Mouse (Mus musculus): Measurements from ENCODE around the gene Zfp536. TPM values are rescaled to one million over a fixed set of nuclear protein-coding genes. Genes with fewer than 3 reads are reported as not detected.

The Zfp536 gene
- total and polyA plus RNA-seq, 3 experiments, result not detected

DNA sequence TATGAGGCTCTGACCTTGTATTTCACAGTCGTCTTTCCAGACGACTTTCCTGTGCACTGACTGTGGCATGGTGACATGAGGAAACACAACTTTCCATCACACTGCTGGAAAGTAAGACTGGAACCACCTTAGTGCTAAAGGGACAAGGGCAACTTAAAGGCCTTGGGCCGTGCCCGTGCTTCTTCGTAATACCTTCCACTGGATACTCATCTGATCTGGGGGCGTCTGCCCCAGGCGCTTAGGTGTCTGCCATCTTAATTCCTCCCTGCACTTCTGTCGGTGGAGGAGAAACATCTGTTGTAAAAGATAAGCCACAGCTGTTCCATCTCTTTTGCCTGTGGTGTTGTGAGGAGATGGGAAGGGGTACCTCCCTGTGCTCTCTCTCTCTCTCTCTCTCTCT is 299.2 kb downstream of the Zfp536 start:
- no peaks in the 10 kb centered on the region for H3K27me3 ChIP-seq (replicated peaks)
- no peak overlapping the region for H3K27ac ChIP-seq (ENCODE audit: insufficient read depth, low read depth)
- no peaks in the 10 kb centered on the region for H3K79me2 ChIP-seq (replicated peaks; ENCODE audit: control insufficient read depth, extremely low read depth, insufficient read depth, poor library complexity, severe bottlenecking)
- H3K9me3 ChIP-seq (replicated peaks; ENCODE audit: low read length), result peaks cover 86% of the 10 kb centered on the region
- H3K9ac ChIP-seq (ENCODE audit: insufficient read depth, low read depth), result no peak overlapping the region
- no peak for DNase-seq (ENCODE audit: extremely low read depth)
- no peaks in the 10 kb centered on the region for H3K36me3 ChIP-seq (replicated peaks in 1 of 2; ENCODE audit: control insufficient read depth in 1 of 2, insufficient read depth in 1 of 2, low read length in 1 of 2)
- H3K4me3 ChIP-seq (replicated peaks in 1 of 3; ENCODE audit: low read depth in 2 of 3, low read length in 2 of 3, poor library complexity in 1 of 3), result no peak overlapping the region
- in situ Hi-C loops (cut with MboI; ENCODE audit: low pct_ligation_motif_present, low pct_unique_long_range_greater_than_20kb, low sequenced_read_pairs), result no loop called here
- dilution Hi-C loops (cut with MboI; ENCODE audit: extremely low pct_ligation_motif_present, extremely low pct_unique_long_range_greater_than_20kb, low sequenced_read_pairs), result no loop called here
- H3K4me2 ChIP-seq (ENCODE audit: insufficient read depth, low read depth, poor library complexity, severe bottlenecking), result no peak overlapping the region
- TF ChIP-seq TCF12 (IDR thresholded peaks at IDR 0.05; ENCODE audit: low read depth, low read length) (no peak), MXI1 (IDR thresholded peaks at IDR 0.05; ENCODE audit: low read depth, low read length) (no peak), ZNF384 (IDR thresholded peaks at IDR 0.05; ENCODE audit: low read depth, low read length) (no peak), USF2 (conservative IDR thresholded peaks at IDR 0.05; ENCODE audit: low read depth, low read length) (no peak), GABPA (IDR thresholded peaks at IDR 0.05; ENCODE audit: insufficient replicate concordance, low read depth, low read length) (no peak), NELFE (IDR thresholded peaks at IDR 0.05; ENCODE audit: low read depth, low read length) (no peak), POLR2A (IDR thresholded peaks at IDR 0.05; ENCODE audit: low read depth, low read length) (no peak), RAD21 (IDR thresholded peaks at IDR 0.05; ENCODE audit: low read depth, low read length) (no peak), MYC (IDR thresholded peaks at IDR 0.05; ENCODE audit: low read depth, low read length) (no peak), USF1 (IDR thresholded peaks at IDR 0.05; ENCODE audit: low read depth, low read length) (no peak), TBP (conservative IDR thresholded peaks at IDR 0.05; ENCODE audit: low read depth, low read length) (no peak), RCOR1 (conservative IDR thresholded peaks at IDR 0.05; ENCODE audit: low read depth, low read length) (no peak), POLR2AphosphoS2 (IDR thresholded peaks at IDR 0.05; ENCODE audit: low read depth, low read length) (no peak), MAFK (IDR thresholded peaks at IDR 0.05; ENCODE audit: insufficient replicate concordance, low read length) (no peak), SMC3 (IDR thresholded peaks at IDR 0.05; ENCODE audit: low read depth, low read length) (no peak), MEF2A (IDR thresholded peaks at IDR 0.05; ENCODE audit: borderline replicate concordance, low read depth, low read length) (no peak), KAT2A (IDR thresholded peaks at IDR 0.05; ENCODE audit: insufficient replicate concordance, low read length) (no peak)
- H3K4me1 ChIP-seq (ENCODE audit: control insufficient read depth in 1 of 2, insufficient read depth in 2 of 2), result no peaks in the 10 kb centered on the region

DNA sequence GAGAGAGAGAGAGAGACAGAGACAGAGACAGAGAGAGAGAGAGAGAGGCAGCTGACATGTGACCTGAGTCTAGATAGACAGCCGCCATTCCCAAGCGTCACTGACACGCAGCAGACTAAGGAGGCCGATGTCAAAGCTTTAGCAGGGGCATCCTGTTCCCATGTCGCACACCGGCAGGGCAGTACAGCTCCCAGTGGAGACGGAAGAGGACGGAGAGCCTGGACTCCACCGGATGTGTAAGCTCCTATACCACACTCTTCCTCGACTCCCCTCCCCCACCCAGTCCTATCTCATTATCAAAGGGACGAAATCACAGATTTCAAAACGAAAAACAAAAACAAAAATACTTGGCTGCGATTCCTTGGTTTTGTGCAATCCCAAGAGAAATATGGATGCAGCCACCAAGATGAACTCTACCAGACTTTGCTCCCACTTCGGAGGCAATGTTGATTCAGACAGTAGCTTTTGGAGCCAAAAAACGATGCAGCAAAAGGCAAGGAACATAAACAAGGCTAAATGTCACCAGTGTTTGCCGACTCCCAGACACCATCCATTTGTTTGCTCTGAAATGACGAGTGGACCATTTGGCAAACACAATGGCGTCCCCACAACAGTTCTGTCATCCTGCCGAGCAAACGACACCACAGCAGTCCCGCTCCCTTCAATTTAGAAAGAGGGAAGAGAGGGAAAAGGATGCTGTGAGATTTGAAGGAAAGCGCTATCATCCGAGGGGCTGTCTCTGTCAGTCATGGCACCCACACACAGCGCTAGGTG is 299.9 kb downstream of the Zfp536 start:
- Histone ChIP-seq H3K4me3 (replicated peaks in 1 of 3; ENCODE audit: low read depth in 2 of 3, low read length in 2 of 3, poor library complexity in 1 of 3) (no peak overlapping the region), H3K9ac (ENCODE audit: insufficient read depth, low read depth) (no peak overlapping the region), H3K27ac (ENCODE audit: insufficient read depth, low read depth) (no peak overlapping the region), H3K4me1 (ENCODE audit: control insufficient read depth in 1 of 2, insufficient read depth in 2 of 2) (no peaks in the 10 kb centered on the region), H3K36me3 (replicated peaks in 1 of 2; ENCODE audit: control insufficient read depth in 1 of 2, insufficient read depth in 1 of 2, low read length in 1 of 2) (no peaks in the 10 kb centered on the region), H3K9me3 (replicated peaks; ENCODE audit: low read length) (peaks cover 90% of the 10 kb centered on the region), H3K79me2 (replicated peaks; ENCODE audit: control insufficient read depth, extremely low read depth, insufficient read depth, poor library complexity, severe bottlenecking) (no peaks in the 10 kb centered on the region), H3K4me2 (ENCODE audit: insufficient read depth, low read depth, poor library complexity, severe bottlenecking) (no peak overlapping the region), H3K27me3 (replicated peaks) (no peaks in the 10 kb centered on the region)
- dilution Hi-C loops (cut with MboI; ENCODE audit: extremely low pct_ligation_motif_present, extremely low pct_unique_long_range_greater_than_20kb, low sequenced_read_pairs), result no loop called here
- no peak for TF ChIP-seq ZKSCAN1 (IDR thresholded peaks at IDR 0.05; ENCODE audit: borderline replicate concordance, low read depth, low read length)
- TF ChIP-seq GABPA (IDR thresholded peaks at IDR 0.05; ENCODE audit: insufficient replicate concordance, low read depth, low read length), result no peak
- no peak for TF ChIP-seq RAD21 (IDR thresholded peaks at IDR 0.05; ENCODE audit: low read depth, low read length)
- no peak for TF ChIP-seq PAX5 (IDR thresholded peaks at IDR 0.05; ENCODE audit: low read length)
- no peak for TF ChIP-seq MEF2A (IDR thresholded peaks at IDR 0.05; ENCODE audit: borderline replicate concordance, low read depth, low read length)
- TF ChIP-seq SMC3 (IDR thresholded peaks at IDR 0.05; ENCODE audit: low read depth, low read length), result no peak
- no peak for TF ChIP-seq CHD1 (IDR thresholded peaks at IDR 0.05; ENCODE audit: low read depth, low read length)
- no peak for TF ChIP-seq NELFE (IDR thresholded peaks at IDR 0.05; ENCODE audit: low read depth, low read length)
- no peak for TF ChIP-seq MAZ (IDR thresholded peaks at IDR 0.05; ENCODE audit: low read depth, low read length)
- TF ChIP-seq IRF4 (IDR thresholded peaks at IDR 0.05; ENCODE audit: low read depth, low read length), result no peak
- TF ChIP-seq KAT2A (IDR thresholded peaks at IDR 0.05; ENCODE audit: insufficient replicate concordance, low read length), result no peak
- TF ChIP-seq CTCF (conservative IDR thresholded peaks at IDR 0.05 in 1 of 2, IDR thresholded peaks at IDR 0.05 in 1 of 2; ENCODE audit: low read depth in 2 of 2, low read length in 2 of 2), result no peak
- no peak for TF ChIP-seq MYC (IDR thresholded peaks at IDR 0.05; ENCODE audit: low read depth, low read length)
- TF ChIP-seq JUND (conservative IDR thresholded peaks at IDR 0.05; ENCODE audit: low read depth, low read length), result no peak
- TF ChIP-seq EP300 (IDR thresholded peaks at IDR 0.05; ENCODE audit: low read length), result no peak
- TF ChIP-seq POLR2A (IDR thresholded peaks at IDR 0.05; ENCODE audit: low read depth, low read length), result no peak
- TF ChIP-seq USF2 (conservative IDR thresholded peaks at IDR 0.05; ENCODE audit: low read depth, low read length), result no peak
- no peak for TF ChIP-seq HCFC1 (IDR thresholded peaks at IDR 0.05; ENCODE audit: low read depth, low read length)
- TF ChIP-seq MAX (IDR thresholded peaks at IDR 0.05; ENCODE audit: low read length), result no peak
- in situ Hi-C loops (cut with MboI; ENCODE audit: low pct_ligation_motif_present, low pct_unique_long_range_greater_than_20kb, low sequenced_read_pairs), result no loop called here
- no peak for DNase-seq (ENCODE audit: extremely low read depth)

All from CH12.LX (cell line).